Mouse (Mus musculus): ENCODE results near the gene Ctsll3. TPM values are rescaled to one million over a fixed set of nuclear protein-coding genes. Genes with fewer than 3 reads are reported as not detected.

The Ctsll3 gene
- polyA plus RNA-seq, 1 experiment from 2014 or later: not detected

GRCm38 (mm10) chr13:60813722-60814121 lies 11.1 kb upstream of the Ctsll3 start:
- ATAC-seq (replicated peaks; ENCODE audit: insufficient number of reproducible peaks, low FRiP score, low TSS enrichment, low read depth) (no peak), DNase-seq (ENCODE audit: low spot score) (no peak)
- no peak overlapping the region for H3K9ac ChIP-seq (replicated peaks; ENCODE audit: low read length)
- whole genome bisulfite sequencing: 74% methylated on average over 1 of the region's 1 CpGs
- no peaks in the 10 kb centered on the region for H3K27me3 ChIP-seq (ENCODE audit: control insufficient read depth, insufficient read depth, low read length)
- no peak overlapping the region for H3K27ac ChIP-seq (replicated peaks; ENCODE audit: low read depth, low read length)
- no peaks in the 10 kb centered on the region for H3K9me3 ChIP-seq (replicated peaks; ENCODE audit: control insufficient read depth, low read length)
- no peaks in the 10 kb centered on the region for H3K36me3 ChIP-seq (replicated peaks; ENCODE audit: control insufficient read depth, insufficient read depth, low read depth, low read length)
- H3K4me2 ChIP-seq (ENCODE audit: low read depth, low read length): no peak overlapping the region
- H3K4me3 ChIP-seq (ENCODE audit: low read depth, low read length): no peak overlapping the region
- no peaks in the 10 kb centered on the region for H3K4me1 ChIP-seq (ENCODE audit: control insufficient read depth, insufficient read depth, low read length)

- H3K9me3 ChIP-seq (replicated peaks; ENCODE audit: control insufficient read depth, low read length): no peaks in the 10 kb centered on the region
- H3K4me2 ChIP-seq (ENCODE audit: low read depth, low read length): no peak overlapping the region
- ATAC-seq (replicated peaks; ENCODE audit: insufficient number of reproducible peaks, low FRiP score, low TSS enrichment, low read depth): no peak
- H3K4me3 ChIP-seq (ENCODE audit: low read depth, low read length): no peak overlapping the region
- H3K27ac ChIP-seq (replicated peaks; ENCODE audit: low read depth, low read length): no peak overlapping the region
- no peak overlapping the region for H3K9ac ChIP-seq (replicated peaks; ENCODE audit: low read length)
- H3K36me3 ChIP-seq (replicated peaks; ENCODE audit: control insufficient read depth, insufficient read depth, low read depth, low read length): no peaks in the 10 kb centered on the region
- no peaks in the 10 kb centered on the region for H3K27me3 ChIP-seq (ENCODE audit: control insufficient read depth, insufficient read depth, low read length)
- WGBS: 91% methylated on average over 6 of the region's 6 CpGs
- H3K4me1 ChIP-seq (ENCODE audit: control insufficient read depth, insufficient read depth, low read length): no peaks in the 10 kb centered on the region
- DNase-seq (ENCODE audit: low spot score): no peak
Measured at GRCm38 (mm10) chr13:60812768-60813167, 10.1 kb upstream of the Ctsll3 start.

GRCm38 (mm10) chr13:60809690-60810089 lies 7.0 kb upstream of the Ctsll3 start:
- H3K9me3 ChIP-seq (replicated peaks; ENCODE audit: control insufficient read depth, low read length): no peaks in the 10 kb centered on the region
- no peaks in the 10 kb centered on the region for H3K27me3 ChIP-seq (ENCODE audit: control insufficient read depth, insufficient read depth, low read length)
- H3K9ac ChIP-seq (replicated peaks; ENCODE audit: low read length): no peak overlapping the region
- H3K27ac ChIP-seq (replicated peaks; ENCODE audit: low read depth, low read length): no peak overlapping the region
- 74% methylated on average over 2 of the region's 2 CpGs for WGBS
- ATAC-seq (replicated peaks; ENCODE audit: insufficient number of reproducible peaks, low FRiP score, low TSS enrichment, low read depth): no peak
- DNase-seq (ENCODE audit: low spot score): no peak
- no peaks in the 10 kb centered on the region for H3K4me1 ChIP-seq (ENCODE audit: control insufficient read depth, insufficient read depth, low read length)
- H3K4me3 ChIP-seq (ENCODE audit: low read depth, low read length): no peak overlapping the region
- no peaks in the 10 kb centered on the region for H3K36me3 ChIP-seq (replicated peaks; ENCODE audit: control insufficient read depth, insufficient read depth, low read depth, low read length)
- H3K4me2 ChIP-seq (ENCODE audit: low read depth, low read length): no peak overlapping the region

DNA sequence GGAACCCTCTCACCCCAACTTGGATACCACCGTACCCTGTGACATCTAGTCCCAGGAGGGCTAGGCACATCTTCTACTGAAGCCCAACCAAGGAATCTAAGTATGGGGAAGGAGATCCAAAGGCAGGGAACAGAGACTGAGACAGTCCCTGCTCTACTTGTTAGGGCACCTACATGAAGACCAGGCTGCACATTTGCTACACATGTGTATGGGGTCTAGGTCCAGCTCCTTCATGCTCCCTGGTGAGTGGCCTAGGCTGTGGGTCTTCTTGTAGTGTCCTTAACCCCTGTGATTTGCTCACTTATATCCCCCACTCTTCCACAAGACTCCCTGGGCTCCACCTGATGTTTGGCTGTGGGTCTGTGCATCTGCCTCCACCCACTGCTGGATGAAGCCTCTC lies 13.2 kb downstream of the Ctsll3 start:
- Histone ChIP-seq H3K27ac (replicated peaks; ENCODE audit: low read depth, low read length) (no peak overlapping the region), H3K4me1 (ENCODE audit: control insufficient read depth, insufficient read depth, low read length) (no peaks in the 10 kb centered on the region), H3K36me3 (replicated peaks; ENCODE audit: control insufficient read depth, insufficient read depth, low read depth, low read length) (no peaks in the 10 kb centered on the region), H3K9me3 (replicated peaks; ENCODE audit: control insufficient read depth, low read length) (no peaks in the 10 kb centered on the region), H3K9ac (replicated peaks; ENCODE audit: low read length) (no peak overlapping the region), H3K27me3 (ENCODE audit: control insufficient read depth, insufficient read depth, low read length) (no peaks in the 10 kb centered on the region), H3K4me3 (ENCODE audit: low read depth, low read length) (no peak overlapping the region), H3K4me2 (ENCODE audit: low read depth, low read length) (no peak overlapping the region)
- WGBS: 60% methylated on average over 1 of the region's 1 CpGs
- DNase-seq (ENCODE audit: low spot score) (no peak), ATAC-seq (replicated peaks; ENCODE audit: insufficient number of reproducible peaks, low FRiP score, low TSS enrichment, low read depth) (no peak)

DNA sequence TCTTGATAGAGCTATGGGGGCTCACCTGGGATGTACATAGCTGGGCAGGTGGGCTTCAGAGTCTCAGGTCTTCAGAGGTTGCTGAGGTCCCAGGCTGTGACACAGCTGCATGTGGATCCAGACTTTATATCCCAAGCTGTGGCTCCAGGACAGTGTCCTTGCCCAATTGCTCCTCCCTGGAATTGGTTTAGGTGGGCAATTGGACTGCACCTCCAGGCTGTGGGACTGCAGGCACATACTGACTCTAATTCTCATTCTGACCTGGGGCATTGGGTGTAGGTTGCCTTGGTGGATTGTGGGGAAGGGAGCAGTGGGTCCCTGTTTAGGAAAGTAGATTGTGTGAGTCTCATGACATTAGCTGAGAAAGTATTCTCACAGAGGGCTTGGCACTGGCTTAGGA lies 16.4 kb downstream of the Ctsll3 start, which contains the start of gene BC051665:
Gene BC051665 (minus strand): TSS at position 101 of the 400 bp plus-strand sequence.
- Histone ChIP-seq H3K4me3 (ENCODE audit: low read depth, low read length) (no peak within 1 kb of the TSS), H3K9me3 (replicated peaks; ENCODE audit: control insufficient read depth, low read length) (no peaks in the 10 kb centered on the region), H3K4me1 (ENCODE audit: control insufficient read depth, insufficient read depth, low read length) (no peaks in the 10 kb centered on the region), H3K27ac (replicated peaks; ENCODE audit: low read depth, low read length) (no peak within 1 kb of the TSS), H3K36me3 (replicated peaks; ENCODE audit: control insufficient read depth, insufficient read depth, low read depth, low read length) (no peaks in the 10 kb centered on the region), H3K9ac (replicated peaks; ENCODE audit: low read length) (no peak within 1 kb of the TSS), H3K27me3 (ENCODE audit: control insufficient read depth, insufficient read depth, low read length) (no peaks in the 10 kb centered on the region), H3K4me2 (ENCODE audit: low read depth, low read length) (no peak within 1 kb of the TSS)
- ATAC-seq (replicated peaks; ENCODE audit: insufficient number of reproducible peaks, low FRiP score, low TSS enrichment, low read depth) (no peak), DNase-seq (ENCODE audit: low spot score) (no peak)

DNA sequence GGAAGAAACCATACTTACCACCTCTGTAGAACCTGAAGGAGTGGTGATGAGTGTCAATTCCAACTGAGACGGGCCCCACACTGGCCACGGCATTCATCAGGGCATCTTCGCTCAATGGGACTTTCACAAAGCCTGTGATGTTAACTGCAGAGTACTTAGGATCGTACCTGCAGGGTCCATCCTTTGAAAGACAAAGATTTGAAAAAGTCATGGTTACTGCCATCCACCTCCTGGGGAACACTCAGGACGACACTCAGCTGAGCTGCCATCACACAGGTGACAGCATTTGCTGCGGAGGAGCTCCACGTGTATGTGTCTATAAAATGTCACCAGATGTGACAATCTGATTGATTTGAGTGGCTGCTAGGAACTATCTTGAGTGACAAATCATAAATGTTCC lies 19.3 kb downstream of the Ctsll3 start:
- ATAC-seq (replicated peaks; ENCODE audit: insufficient number of reproducible peaks, low FRiP score, low TSS enrichment, low read depth) (no peak), DNase-seq (ENCODE audit: low spot score) (no peak)
- H3K9me3 ChIP-seq (replicated peaks; ENCODE audit: control insufficient read depth, low read length): no peaks in the 10 kb centered on the region
- no peaks in the 10 kb centered on the region for H3K36me3 ChIP-seq (replicated peaks; ENCODE audit: control insufficient read depth, insufficient read depth, low read depth, low read length)
- 86% methylated on average over 7 of the region's 7 CpGs for WGBS
- no peak overlapping the region for H3K4me3 ChIP-seq (ENCODE audit: low read depth, low read length)
- H3K9ac ChIP-seq (replicated peaks; ENCODE audit: low read length): no peak overlapping the region
- no peak overlapping the region for H3K4me2 ChIP-seq (ENCODE audit: low read depth, low read length)
- H3K27me3 ChIP-seq (ENCODE audit: control insufficient read depth, insufficient read depth, low read length): no peaks in the 10 kb centered on the region
- H3K4me1 ChIP-seq (ENCODE audit: control insufficient read depth, insufficient read depth, low read length): no peaks in the 10 kb centered on the region
- no peak overlapping the region for H3K27ac ChIP-seq (replicated peaks; ENCODE audit: low read depth, low read length)

DNA sequence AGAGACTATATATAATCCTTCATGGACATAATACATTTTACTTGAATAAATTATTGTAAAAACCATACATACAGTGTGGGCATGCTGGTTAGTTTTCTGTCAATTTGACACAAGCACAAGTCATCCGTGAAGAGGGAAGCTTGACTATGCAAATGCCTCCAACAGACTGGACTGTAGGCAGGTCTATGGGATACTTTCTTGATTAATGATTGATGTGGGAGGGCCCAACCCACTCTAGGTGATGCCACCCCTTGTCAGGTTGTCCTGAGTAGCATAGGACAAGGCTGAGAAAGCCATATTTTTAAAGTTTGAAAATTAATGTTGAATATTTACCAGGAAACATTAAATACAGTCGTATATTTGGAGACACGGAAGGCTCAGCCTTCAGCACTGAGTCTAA lies 22.1 kb downstream of the Ctsll3 start:
- DNase-seq (ENCODE audit: low spot score) (no peak), ATAC-seq (replicated peaks; ENCODE audit: insufficient number of reproducible peaks, low FRiP score, low TSS enrichment, low read depth) (no peak)
- Histone ChIP-seq H3K9me3 (replicated peaks; ENCODE audit: control insufficient read depth, low read length) (no peaks in the 10 kb centered on the region), H3K4me2 (ENCODE audit: low read depth, low read length) (no peak overlapping the region), H3K27me3 (ENCODE audit: control insufficient read depth, insufficient read depth, low read length) (no peaks in the 10 kb centered on the region), H3K36me3 (replicated peaks; ENCODE audit: control insufficient read depth, insufficient read depth, low read depth, low read length) (no peaks in the 10 kb centered on the region), H3K27ac (replicated peaks; ENCODE audit: low read depth, low read length) (no peak overlapping the region), H3K4me3 (ENCODE audit: low read depth, low read length) (no peak overlapping the region), H3K9ac (replicated peaks; ENCODE audit: low read length) (no peak overlapping the region), H3K4me1 (ENCODE audit: control insufficient read depth, insufficient read depth, low read length) (no peaks in the 10 kb centered on the region)
- 85% methylated on average over 3 of the region's 3 CpGs for WGBS

DNA sequence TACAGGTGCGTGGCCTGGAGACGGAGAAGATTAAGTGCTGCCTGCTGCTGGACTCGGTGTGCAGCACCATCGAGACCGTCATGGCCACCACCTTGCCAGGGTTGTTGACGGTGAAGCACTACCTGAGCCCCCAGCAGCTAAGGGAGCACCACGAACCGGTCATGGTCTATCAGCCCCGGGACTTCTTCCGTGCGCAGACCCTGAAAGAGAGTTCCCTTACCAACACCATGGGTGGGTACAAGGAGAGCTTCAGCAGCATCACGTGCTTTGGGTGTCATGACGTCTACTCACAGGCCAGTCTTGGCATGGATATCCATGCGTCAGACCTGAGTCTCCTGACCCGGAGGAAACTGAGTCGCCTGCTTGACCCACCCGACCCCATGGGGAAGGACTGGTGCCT lies 41.5 kb downstream of the Ctsll3 start:
- no peak overlapping the region for H3K4me2 ChIP-seq (ENCODE audit: low read depth, low read length)
- H3K36me3 ChIP-seq (replicated peaks; ENCODE audit: control insufficient read depth, insufficient read depth, low read depth, low read length): peaks cover 6% of the 10 kb centered on the region
- no peaks in the 10 kb centered on the region for H3K9me3 ChIP-seq (replicated peaks; ENCODE audit: control insufficient read depth, low read length)
- H3K4me1 ChIP-seq (ENCODE audit: control insufficient read depth, insufficient read depth, low read length): no peaks in the 10 kb centered on the region
- no peak overlapping the region for H3K9ac ChIP-seq (replicated peaks; ENCODE audit: low read length)
- ATAC-seq (replicated peaks; ENCODE audit: insufficient number of reproducible peaks, low FRiP score, low TSS enrichment, low read depth): 0 out of 2 replicates have a peak, but pooled peaks have one; percentile 23
- no peak overlapping the region for H3K4me3 ChIP-seq (ENCODE audit: low read depth, low read length)
- 93% methylated on average over 17 of the region's 17 CpGs for WGBS
- H3K27ac ChIP-seq (replicated peaks; ENCODE audit: low read depth, low read length): no peak overlapping the region
- no peaks in the 10 kb centered on the region for H3K27me3 ChIP-seq (ENCODE audit: control insufficient read depth, insufficient read depth, low read length)
- DNase-seq (ENCODE audit: low spot score): no peak

Measured in embryonic facial prominence, embryonic 11.5 days (tissue).